Mouse (Mus musculus) heart, adult 2 months (tissue): Measurements from ENCODE around the gene Vegfb.

ENCODE experiments used
- CTCF ChIP-seq: fragments of 200-600 bp; IDR thresholded peaks from 2 replicates; pipeline ENCODE4 v1.8.1; 2022; ENCODE audit warnings: antibody characterized with exemption, mild to moderate bottlenecking, moderate library complexity
- EP300 ChIP-seq: fragments of 200-500 bp; IDR thresholded peaks from 2 replicates; pipeline ENCODE4 v1.6.1; 2011; ENCODE audit warnings: low read depth, low read length, control low read depth; ENCODE audit not compliant: insufficient read depth
- POLR2A ChIP-seq: fragments of 200-500 bp; IDR thresholded peaks from 2 replicates; pipeline ENCODE4 v1.6.1; 2011; ENCODE audit warnings: mild to moderate bottlenecking, low read depth, low read length, control low read depth; ENCODE audit not compliant: insufficient read depth

- peak; percentile 81 for TF ChIP-seq CTCF
- TF ChIP-seq EP300 = no peak
- TF ChIP-seq POLR2A = peak; percentile 61
Observed at GRCm38 (mm10) chr19:6969665-6970381, 17.6 kb downstream of the Vegfb start.
